Mouse (Mus musculus): ENCODE measurements around the gene Tex19.1. TPM values are rescaled to one million over a fixed set of nuclear protein-coding genes. Genes with fewer than 3 reads are reported as not detected.

Gene Tex19.1
- polyA plus RNA-seq, 1 experiment from 2014 or later = not detected

- Histone ChIP-seq H3K9ac (replicated peaks; ENCODE audit: low read depth) (no peak overlapping the region), H3K4me3 (ENCODE audit: low read depth, low read length) (no peak overlapping the region), H3K4me1 (ENCODE audit: insufficient read depth, low read depth, low read length) (no peaks in the 10 kb centered on the region), H3K4me2 (replicated peaks; ENCODE audit: low read depth, low read length) (no peak overlapping the region), H3K27ac (ENCODE audit: low read length) (no peak overlapping the region), H3K36me3 (ENCODE audit: insufficient read depth, low read length) (no peaks in the 10 kb centered on the region), H3K27me3 (replicated peaks; ENCODE audit: insufficient read depth, low read length) (no peaks in the 10 kb centered on the region), H3K9me3 (ENCODE audit: low read length) (no peaks in the 10 kb centered on the region)
- WGBS = 47% methylated on average over 3 of the region's 3 CpGs
- no peak for TF ChIP-seq CTCF (IDR thresholded peaks at IDR 0.05)
- TF ChIP-seq EP300 (IDR thresholded peaks at IDR 0.05) = no peak
- peak; percentile 38 for ATAC-seq
- DNase-seq (ENCODE audit: low spot score) = peak; percentile 11
Measured at GRCm38 (mm10) chr11:121174234-121174633, 28.3 kb downstream of the Tex19.1 start.

- Histone ChIP-seq H3K9me3 (ENCODE audit: low read length) (no peaks in the 10 kb centered on the region), H3K9ac (replicated peaks; ENCODE audit: low read depth) (no peak overlapping the region), H3K4me2 (replicated peaks; ENCODE audit: low read depth, low read length) (no peak overlapping the region), H3K4me1 (ENCODE audit: insufficient read depth, low read depth, low read length) (no peaks in the 10 kb centered on the region), H3K4me3 (ENCODE audit: low read depth, low read length) (no peak overlapping the region), H3K27ac (ENCODE audit: low read length) (no peak overlapping the region), H3K27me3 (replicated peaks; ENCODE audit: insufficient read depth, low read length) (no peaks in the 10 kb centered on the region), H3K36me3 (ENCODE audit: insufficient read depth, low read length) (no peaks in the 10 kb centered on the region)
- 51% methylated on average over 12 of the region's 12 CpGs for WGBS
- peak; percentile 74 for ATAC-seq
- TF ChIP-seq CTCF (IDR thresholded peaks at IDR 0.05) (peak; percentile 94), EP300 (IDR thresholded peaks at IDR 0.05) (no peak)
- peak; percentile 77 for DNase-seq (ENCODE audit: low spot score)
Measured at GRCm38 (mm10) chr11:121176285-121177270, 30.6 kb downstream of the Tex19.1 start.

- no peak for ATAC-seq
- 83% methylated on average over 3 of the region's 3 CpGs for WGBS
- no peak for TF ChIP-seq CTCF (IDR thresholded peaks at IDR 0.05)
- no peak for TF ChIP-seq EP300 (IDR thresholded peaks at IDR 0.05)
Measured at GRCm38 (mm10) chr11:121189681-121190080, 43.7 kb downstream of the Tex19.1 start.

GRCm38 (mm10) chr11:121192742-121193141, 46.8 kb downstream of the Tex19.1 start:
- WGBS = 53% methylated on average over 2 of the region's 2 CpGs
- ATAC-seq = no peak
- no peak overlapping the region for H3K27ac ChIP-seq (ENCODE audit: low read length)
- DNase-seq (ENCODE audit: low spot score) = no peak
- H3K9ac ChIP-seq (replicated peaks; ENCODE audit: low read depth) = no peak overlapping the region
- H3K4me3 ChIP-seq (ENCODE audit: low read depth, low read length) = no peak overlapping the region
- no peaks in the 10 kb centered on the region for H3K4me1 ChIP-seq (ENCODE audit: insufficient read depth, low read depth, low read length)
- TF ChIP-seq CTCF (IDR thresholded peaks at IDR 0.05) (no peak), EP300 (IDR thresholded peaks at IDR 0.05) (no peak)
- H3K27me3 ChIP-seq (replicated peaks; ENCODE audit: insufficient read depth, low read length) = no peaks in the 10 kb centered on the region
- no peaks in the 10 kb centered on the region for H3K36me3 ChIP-seq (ENCODE audit: insufficient read depth, low read length)
- no peaks in the 10 kb centered on the region for H3K9me3 ChIP-seq (ENCODE audit: low read length)
- H3K4me2 ChIP-seq (replicated peaks; ENCODE audit: low read depth, low read length) = no peak overlapping the region

More at GRCm38 (mm10) chr11:121189681-121190080, 43.7 kb downstream of the Tex19.1 start:
- no peaks in the 10 kb centered on the region for H3K36me3 ChIP-seq (ENCODE audit: insufficient read depth, low read length)
- H3K9me3 ChIP-seq (ENCODE audit: low read length) = no peaks in the 10 kb centered on the region
- no peak overlapping the region for H3K4me3 ChIP-seq (ENCODE audit: low read depth, low read length)
- H3K4me2 ChIP-seq (replicated peaks; ENCODE audit: low read depth, low read length) = no peak overlapping the region
- H3K9ac ChIP-seq (replicated peaks; ENCODE audit: low read depth) = no peak overlapping the region
- no peaks in the 10 kb centered on the region for H3K27me3 ChIP-seq (replicated peaks; ENCODE audit: insufficient read depth, low read length)
- H3K27ac ChIP-seq (ENCODE audit: low read length) = no peak overlapping the region
- no peaks in the 10 kb centered on the region for H3K4me1 ChIP-seq (ENCODE audit: insufficient read depth, low read depth, low read length)
- no peak for DNase-seq (ENCODE audit: low spot score)

DNA sequence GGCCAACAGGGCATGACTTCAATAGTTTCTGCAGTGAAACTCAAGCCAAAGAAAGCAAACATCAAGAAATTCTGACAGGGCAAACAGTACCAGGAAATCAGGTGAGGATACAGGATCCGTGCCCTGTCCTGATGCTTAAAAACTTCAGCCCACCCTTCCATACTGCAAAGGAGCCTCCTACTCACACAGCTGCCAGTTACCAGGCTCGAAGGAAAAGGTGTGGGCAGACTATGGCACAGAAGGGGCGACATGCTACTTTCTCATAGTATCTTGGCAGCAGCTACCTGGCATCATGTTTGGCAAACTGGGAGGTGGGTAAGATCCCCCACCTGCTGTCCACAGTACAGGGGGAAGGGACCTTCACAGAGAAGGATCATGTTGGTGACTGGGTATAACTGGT, 47.5 kb downstream of the Tex19.1 start:
- no peak overlapping the region for H3K27ac ChIP-seq (ENCODE audit: low read length)
- no peaks in the 10 kb centered on the region for H3K9me3 ChIP-seq (ENCODE audit: low read length)
- no peak for ATAC-seq
- no peak overlapping the region for H3K4me3 ChIP-seq (ENCODE audit: low read depth, low read length)
- no peak overlapping the region for H3K9ac ChIP-seq (replicated peaks; ENCODE audit: low read depth)
- TF ChIP-seq CTCF (IDR thresholded peaks at IDR 0.05) (no peak), EP300 (IDR thresholded peaks at IDR 0.05) (no peak)
- no peaks in the 10 kb centered on the region for H3K4me1 ChIP-seq (ENCODE audit: insufficient read depth, low read depth, low read length)
- no peak for DNase-seq (ENCODE audit: low spot score)
- 83% methylated on average over 3 of the region's 3 CpGs for WGBS
- H3K36me3 ChIP-seq (ENCODE audit: insufficient read depth, low read length) = no peaks in the 10 kb centered on the region
- no peaks in the 10 kb centered on the region for H3K27me3 ChIP-seq (replicated peaks; ENCODE audit: insufficient read depth, low read length)
- no peak overlapping the region for H3K4me2 ChIP-seq (replicated peaks; ENCODE audit: low read depth, low read length)

Other genes with a start within 250 kb of the Tex19.1 start
- 3.4 and 3.7 TPM in 2 replicates for gene Ccdc57, start 213.3 kb upstream of the Tex19.1 start, polyA plus RNA-seq (2015; fragmentation: Nextera tagmentation; extraction: Ambion mirVana)
- gene Slc16a3, start 197.7 kb upstream of the Tex19.1 start, polyA plus RNA-seq (2015; fragmentation: Nextera tagmentation; extraction: Ambion mirVana) = 10.0 and 10.4 TPM in 2 replicates
- gene Csnk1d, start 154.8 kb upstream of the Tex19.1 start, polyA plus RNA-seq (2015; fragmentation: Nextera tagmentation; extraction: Ambion mirVana) = 83.7 and 84.4 TPM in 2 replicates
- 2.4 TPM in 2 replicates for gene Cd7, start 106.7 kb upstream of the Tex19.1 start, polyA plus RNA-seq (2015; fragmentation: Nextera tagmentation; extraction: Ambion mirVana)
- 0.24 and 0.31 TPM in 2 replicates for gene Sectm1b, start 82.6 kb upstream of the Tex19.1 start, polyA plus RNA-seq (2015; fragmentation: Nextera tagmentation; extraction: Ambion mirVana)
- gene Sectm1a, start 64.9 kb upstream of the Tex19.1 start, polyA plus RNA-seq (2015; fragmentation: Nextera tagmentation; extraction: Ambion mirVana) = 0.29 TPM in 2 replicates
- gene Tex19.2, start 27.5 kb upstream of the Tex19.1 start, polyA plus RNA-seq (2015; fragmentation: Nextera tagmentation; extraction: Ambion mirVana) = not detected in 2 replicates
- not detected in 2 replicates for gene Uts2r, start 14.1 kb downstream of the Tex19.1 start, polyA plus RNA-seq (2015; fragmentation: Nextera tagmentation; extraction: Ambion mirVana)
- gene Hexdc, start 58.3 kb downstream of the Tex19.1 start, polyA plus RNA-seq (2015; fragmentation: Nextera tagmentation; extraction: Ambion mirVana) = 4.5 and 6.1 TPM in 2 replicates
- gene Ogfod3, start 58.6 kb downstream of the Tex19.1 start, polyA plus RNA-seq (2015; fragmentation: Nextera tagmentation; extraction: Ambion mirVana) = 18.3 and 20.3 TPM in 2 replicates
- 28.9 and 29.3 TPM in 2 replicates for gene Cybc1, start 83.2 kb downstream of the Tex19.1 start, polyA plus RNA-seq (2015; fragmentation: Nextera tagmentation; extraction: Ambion mirVana)
- 15.8 and 18.7 TPM in 2 replicates for gene Narf, start 91.1 kb downstream of the Tex19.1 start, polyA plus RNA-seq (2015; fragmentation: Nextera tagmentation; extraction: Ambion mirVana)
- 4.0 and 5.1 TPM in 2 replicates for gene Foxk2, start 113.8 kb downstream of the Tex19.1 start, polyA plus RNA-seq (2015; fragmentation: Nextera tagmentation; extraction: Ambion mirVana)
- 62.2 and 63.0 TPM in 2 replicates for gene Wdr45b, start 208.3 kb downstream of the Tex19.1 start, polyA plus RNA-seq (2015; fragmentation: Nextera tagmentation; extraction: Ambion mirVana)
- 4.0 and 5.6 TPM in 2 replicates for gene Rab40b, start 242.1 kb downstream of the Tex19.1 start, polyA plus RNA-seq (2015; fragmentation: Nextera tagmentation; extraction: Ambion mirVana)